Mouse (Mus musculus): ENCODE data around the gene Lpar1.
"Not testable (repeated sequence)": the region's sequence is repeated elsewhere in the genome, so short reads cannot be mapped to it uniquely, and the experiment has no call there.

Gene Lpar1

DNA sequence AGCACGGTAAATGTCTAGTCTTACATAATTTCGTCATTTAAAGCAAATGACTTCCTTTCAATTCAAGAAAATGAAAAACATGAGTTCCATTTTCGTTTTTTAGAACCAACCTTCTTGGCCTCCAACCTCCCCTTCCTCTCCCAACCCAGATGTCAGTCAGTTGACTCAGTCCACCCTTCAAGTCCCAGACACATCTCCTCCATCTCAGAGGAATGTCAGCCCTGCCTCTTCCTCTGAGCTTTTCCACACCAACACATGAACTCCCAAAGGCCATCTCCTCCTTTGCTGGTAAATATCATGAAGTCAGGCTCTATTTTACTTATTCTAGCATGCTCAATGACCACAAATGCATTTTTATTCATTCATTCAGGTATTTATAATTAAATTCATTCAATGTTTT lies 10.5 kb downstream of the Lpar1 start:
- DNase-seq, result no peak

DNA sequence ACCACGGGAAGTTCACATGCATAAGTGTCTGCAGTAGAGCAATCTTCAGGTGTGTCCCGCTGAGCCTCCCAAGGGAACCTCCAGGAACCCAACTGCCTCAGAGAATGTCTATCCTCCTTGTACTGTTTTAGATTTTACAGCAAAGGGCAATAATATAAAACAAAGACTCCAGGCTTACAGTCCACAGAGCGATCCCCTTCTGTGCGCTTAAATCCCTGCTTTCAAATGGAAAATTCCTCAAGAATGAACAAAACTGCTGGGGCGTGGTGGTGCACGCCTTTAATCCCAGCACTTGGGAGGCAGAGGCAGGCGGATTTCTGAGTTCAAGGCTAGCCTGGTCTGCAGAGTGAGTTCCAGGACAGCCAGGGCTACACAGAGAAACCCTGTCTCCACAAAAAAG lies 11.0 kb downstream of the Lpar1 start:
- not testable (repeated sequence) for DNase-seq

DNA sequence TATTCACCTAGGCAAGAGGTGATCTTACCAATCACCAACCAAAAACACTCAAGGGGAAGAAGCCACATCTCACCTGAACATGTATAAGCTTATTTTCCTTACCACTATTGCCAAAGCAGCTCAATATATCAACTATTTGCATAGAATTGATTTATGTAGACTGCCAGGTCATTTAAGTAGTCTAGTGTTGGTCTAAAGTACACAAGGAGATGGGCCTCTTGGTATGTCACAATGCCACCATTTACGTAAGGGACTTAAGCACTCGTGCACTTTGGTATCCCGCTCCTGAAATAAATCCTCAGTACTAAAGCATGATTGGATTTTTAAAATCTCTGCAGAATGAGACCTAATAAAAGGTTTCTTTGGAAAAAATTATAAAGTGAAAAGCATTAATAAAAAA lies 12.9 kb downstream of the Lpar1 start:
- DNase-seq, result no peak

DNA sequence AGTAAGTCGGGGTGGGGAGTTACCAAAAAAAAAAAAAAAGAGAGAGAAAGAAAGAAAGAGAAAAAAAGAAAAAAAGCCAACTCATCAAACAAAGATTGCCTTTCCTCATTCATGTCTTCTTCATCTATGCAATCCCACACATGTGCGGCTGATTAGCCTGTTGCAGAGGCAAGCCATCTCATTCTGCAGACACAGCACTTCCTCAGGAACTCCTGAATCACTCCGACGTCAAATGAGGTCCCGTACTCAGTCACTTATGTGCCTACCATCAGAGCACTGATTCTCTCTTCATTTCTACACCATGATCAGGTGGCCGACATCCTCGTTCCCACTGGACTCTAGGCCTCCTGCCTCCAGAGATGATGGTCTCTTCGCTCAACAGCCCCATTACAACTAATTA lies 13.3 kb downstream of the Lpar1 start:
- no peak for DNase-seq

DNA sequence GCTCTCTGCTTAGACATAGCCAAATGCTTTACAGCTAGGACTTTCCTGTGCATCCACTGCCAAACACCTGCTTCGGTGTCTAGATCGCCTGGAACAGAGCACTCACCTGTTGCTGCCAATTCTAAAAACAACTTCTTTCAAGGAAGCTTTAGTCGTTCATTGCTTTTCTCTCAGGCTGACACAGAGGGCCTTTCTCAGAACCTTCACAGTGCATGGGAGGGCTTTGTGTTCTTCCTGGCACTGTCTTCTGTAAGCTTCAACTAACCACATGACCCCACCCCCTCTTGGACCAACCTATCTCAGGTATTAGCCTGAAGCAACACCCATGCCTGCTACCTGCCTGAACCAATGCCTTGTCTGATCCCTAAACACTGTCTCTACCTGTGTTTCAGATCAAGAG lies 15.0 kb downstream of the Lpar1 start:
- no peak for DNase-seq

DNA sequence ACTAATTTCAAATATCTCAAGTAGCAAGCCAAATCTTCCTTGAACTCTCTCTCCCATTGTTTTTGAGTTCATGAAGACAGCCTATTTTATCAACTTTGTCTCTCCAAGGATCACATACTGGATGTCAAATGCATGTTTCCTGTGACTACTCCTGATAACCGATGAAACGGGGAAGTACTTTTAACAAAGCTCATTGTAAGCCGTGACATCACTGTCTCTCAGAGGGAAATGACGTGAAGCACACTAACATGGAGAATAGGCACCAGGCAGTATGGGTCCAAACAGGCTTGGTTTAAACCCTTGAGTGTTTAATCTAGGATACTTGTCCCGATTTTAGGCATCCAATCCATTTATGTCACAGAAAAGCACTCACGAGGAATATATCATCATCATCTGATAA lies 17.9 kb downstream of the Lpar1 start:
- DNase-seq, result no peak

DNA sequence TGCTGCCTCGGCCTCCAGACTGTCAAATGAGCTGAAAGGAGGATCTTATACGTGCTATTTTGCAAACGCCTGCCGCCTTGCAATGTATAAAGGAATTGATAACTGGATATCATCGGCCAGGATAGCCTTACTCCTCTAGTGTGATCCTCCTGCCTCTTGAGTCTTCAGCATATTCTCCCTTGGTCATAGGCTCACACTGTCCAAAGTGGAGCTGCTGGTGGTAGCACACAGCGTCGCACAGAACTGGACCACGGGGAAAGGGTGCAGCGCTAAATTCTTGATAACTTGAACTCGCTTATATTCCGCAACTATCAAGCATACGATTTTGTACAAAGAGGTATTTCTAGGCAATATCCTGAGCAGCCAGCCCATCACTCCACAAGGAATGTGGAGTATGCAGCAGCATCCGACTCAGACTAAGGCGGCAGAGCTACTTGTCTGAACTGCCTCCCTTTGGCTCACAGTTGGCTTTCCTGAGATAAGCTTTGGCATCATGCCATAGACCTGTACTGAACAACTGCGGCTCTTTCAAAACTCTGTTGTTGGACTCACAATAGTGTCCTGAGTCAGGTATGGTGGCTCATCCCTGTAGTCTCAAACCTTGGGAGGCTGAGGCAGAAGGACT lies 18.9 kb downstream of the Lpar1 start:
- DNase-seq, result no peak

DNA sequence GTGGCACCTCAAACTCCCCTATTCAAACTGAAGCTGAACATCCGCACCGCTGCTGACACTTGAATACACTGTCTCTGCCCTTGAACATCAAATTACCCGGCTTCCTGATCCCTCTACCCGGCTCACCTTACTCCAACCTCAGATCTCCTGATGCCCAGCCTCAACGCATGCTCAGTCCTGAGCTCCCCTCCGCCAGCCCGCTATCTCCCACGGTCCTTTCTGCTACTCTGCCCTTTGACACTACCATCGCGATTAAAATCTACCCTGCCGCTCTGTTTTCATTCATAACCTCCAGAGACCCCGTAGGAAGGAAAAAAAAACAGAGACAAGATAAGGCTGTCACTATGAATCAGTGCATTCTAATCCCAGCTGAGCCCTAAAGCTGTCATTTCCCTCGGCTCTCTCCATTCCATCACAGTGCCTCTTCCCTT lies 19.5 kb downstream of the Lpar1 start:
- no peak for DNase-seq

DNA sequence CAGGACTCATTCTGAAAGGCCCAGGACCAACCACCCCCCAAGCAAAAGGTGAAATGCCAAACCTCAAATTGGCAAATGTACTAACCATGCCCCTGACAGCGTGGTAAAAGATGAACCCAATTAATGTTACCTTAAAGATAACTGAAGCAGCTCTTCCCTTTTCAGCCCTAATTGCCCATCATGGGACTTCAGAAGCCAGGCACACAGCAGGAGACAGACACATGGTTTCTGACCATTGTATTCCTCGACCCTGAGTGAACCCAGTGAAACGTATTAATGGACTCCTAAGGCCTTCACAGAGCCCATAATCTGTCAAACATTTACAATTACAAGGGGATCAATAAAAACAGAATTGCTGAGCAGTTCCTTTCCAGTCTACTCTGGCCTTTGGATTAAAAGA lies 20.2 kb downstream of the Lpar1 start:
- no peak for DNase-seq

DNA sequence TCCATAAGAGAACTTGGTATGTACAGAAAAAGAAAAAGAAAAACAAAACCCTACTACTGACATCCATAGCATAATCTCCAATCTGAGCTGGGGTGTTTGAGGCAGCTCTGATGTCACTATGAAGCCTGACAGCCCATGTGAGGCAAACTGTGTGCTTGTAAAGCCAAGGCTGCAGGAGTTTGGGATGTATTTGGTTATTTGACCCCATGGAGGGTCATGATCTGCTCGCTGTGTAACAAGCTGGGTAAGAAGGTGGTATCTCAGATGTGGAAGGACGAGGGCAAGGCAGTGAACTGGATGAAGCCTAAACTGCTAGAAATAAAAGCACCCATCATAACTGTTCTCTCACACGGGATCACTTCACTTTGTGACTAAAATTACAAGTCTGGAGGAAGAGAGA lies 21.4 kb downstream of the Lpar1 start:
- no peak for DNase-seq

DNA sequence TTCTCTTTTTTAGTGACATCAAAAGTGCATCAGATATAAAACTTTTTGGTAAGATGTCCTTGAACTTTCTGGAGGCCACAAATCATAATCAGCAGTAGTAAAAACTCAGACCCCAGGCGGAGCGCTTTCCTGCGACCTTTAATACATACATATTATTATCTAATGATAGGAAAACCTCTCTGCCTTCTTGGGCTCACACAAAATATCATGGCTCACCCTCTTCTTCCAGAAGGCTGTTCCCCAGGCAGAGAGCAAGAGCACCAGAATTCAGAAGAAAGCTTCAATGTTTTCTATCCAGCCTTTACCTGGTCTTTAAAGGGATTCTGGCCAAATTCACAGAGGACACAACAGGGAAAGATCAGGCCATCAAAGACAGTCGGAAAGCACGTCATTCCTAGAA lies 23.0 kb downstream of the Lpar1 start:
- no peak for DNase-seq

DNA sequence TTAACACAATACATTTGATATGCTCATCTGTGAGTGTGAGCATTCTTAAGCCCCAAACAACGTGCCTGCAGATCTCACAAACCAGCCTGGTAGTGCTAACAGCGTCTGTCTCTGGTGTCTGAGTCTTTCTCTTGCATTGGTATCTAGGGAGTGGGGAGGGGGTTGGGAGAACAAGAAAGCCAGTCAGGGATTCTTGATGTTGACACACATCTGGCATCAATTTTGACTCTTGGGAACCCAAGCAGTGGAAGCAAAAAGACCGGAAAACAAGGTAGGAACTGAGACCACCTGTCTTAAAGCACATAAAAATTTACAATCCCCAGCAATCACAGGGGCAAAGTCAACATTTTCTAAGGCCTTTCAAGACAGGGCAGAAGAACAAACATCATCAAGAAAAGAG lies 23.4 kb downstream of the Lpar1 start:
- no peak for DNase-seq

DNA sequence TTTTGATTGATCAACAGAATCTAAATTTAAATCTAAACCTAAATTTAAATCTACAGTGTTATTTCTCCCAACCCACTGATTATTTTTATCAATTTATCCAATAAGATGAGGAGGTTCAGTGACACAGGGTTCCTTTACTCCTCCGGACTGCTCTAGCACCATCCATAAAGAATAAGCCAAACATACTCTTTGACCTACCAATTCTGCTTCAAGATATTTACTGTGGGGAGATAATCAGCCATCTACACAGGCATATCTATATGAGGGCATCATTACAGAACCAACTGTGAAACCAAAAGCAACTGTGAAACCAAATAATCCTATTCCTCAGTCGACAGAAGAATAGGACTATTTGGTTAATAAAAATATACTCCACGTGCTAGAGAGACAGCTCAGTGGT lies 25.8 kb downstream of the Lpar1 start:
- no peak for DNase-seq

DNA sequence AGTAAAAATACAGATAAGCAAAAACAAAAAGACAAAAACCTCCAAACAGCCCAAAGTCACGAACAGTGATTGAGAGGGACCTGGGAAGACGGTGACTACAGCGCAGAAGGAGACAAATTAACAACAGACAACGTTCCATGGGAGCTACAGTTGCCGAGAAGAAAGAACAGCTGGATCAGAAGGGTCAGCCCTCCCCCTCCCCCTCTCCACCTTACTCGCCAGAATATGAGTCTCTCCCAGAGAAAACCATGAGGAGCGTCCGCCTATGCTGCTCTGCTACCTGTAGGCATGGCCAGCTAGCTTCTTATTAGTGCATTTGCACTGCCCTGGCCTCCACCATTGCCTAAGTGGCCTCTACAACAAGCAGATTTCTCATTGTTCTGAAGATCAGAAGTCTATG lies 32.6 kb downstream of the Lpar1 start:
- no peak for DNase-seq

DNA sequence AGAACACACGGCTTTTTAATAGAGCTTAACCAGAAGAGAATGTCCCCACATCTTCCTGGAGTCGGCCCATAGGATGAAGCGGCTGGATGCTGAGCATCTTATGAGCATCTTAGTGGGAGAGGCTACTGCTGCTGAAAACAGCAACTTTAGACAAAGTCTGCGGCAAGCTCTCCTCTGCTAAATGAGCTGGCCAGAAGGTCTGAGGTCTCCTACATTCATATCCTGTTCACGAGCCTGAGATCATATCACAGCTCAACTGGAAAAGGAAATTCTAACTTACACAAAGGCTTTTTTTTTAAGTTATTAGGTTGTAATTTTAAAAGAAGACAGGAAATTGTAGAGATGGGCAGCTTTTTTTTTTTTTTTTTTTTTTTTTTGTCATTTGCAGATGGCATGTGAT lies 33.2 kb downstream of the Lpar1 start:
- DNase-seq, result no peak

DNA sequence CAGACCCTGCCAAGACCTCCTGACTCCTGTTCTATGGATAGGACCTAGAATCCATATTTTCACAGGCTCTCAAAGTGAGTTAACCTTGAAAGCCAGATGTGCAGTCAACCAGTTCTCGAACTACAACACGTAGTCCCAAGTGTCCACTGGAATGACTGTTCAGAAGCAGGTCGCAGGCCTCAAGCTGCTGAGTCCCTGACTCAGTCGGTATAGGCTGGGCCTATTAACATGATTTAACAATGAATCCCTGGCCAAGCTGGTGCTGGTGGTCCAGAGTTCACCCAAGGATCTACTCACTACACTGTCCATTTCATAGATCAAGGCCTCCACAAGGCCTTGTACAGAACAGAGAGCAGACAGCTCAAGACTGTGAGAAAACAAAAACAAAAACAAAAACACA lies 33.8 kb downstream of the Lpar1 start:
- DNase-seq, result no peak

DNA sequence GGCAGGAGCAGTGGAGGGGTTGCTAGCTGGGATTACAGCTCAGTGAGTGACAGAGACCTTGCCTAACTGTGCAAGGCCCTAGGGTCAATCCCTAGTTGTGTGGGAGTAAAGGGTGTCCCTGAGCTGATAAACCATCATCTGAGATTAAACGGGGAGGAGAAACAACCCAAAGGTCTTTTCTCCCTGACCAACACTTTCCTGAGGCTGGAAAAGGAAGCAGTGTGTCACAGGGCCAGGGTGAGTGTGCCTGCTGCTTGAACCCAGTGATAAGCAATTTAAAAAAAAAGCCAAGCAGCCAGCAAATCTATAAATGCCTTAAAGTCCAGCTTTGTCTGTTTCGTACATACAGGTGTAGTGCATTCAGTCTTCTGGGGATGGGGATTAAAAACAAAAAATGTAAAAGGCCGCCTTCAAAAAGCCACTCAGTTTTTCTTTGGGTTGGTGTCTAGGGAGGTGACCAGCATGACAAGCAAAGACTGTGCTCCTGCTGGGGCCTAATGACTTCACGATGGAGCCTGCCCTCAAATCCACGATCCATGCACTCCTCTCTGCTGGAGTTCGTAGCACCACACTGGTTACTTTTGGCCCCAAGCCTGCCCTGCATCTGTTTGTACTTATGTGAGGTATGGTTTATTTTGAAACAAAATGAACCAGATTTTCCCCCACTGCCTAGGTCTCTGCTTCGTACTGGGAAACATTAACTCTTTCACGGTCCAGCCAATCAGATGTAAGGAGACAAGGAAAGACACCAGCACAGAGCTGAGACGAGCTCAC lies 35.3 kb downstream of the Lpar1 start:
- DNase-seq, result no peak

DNA sequence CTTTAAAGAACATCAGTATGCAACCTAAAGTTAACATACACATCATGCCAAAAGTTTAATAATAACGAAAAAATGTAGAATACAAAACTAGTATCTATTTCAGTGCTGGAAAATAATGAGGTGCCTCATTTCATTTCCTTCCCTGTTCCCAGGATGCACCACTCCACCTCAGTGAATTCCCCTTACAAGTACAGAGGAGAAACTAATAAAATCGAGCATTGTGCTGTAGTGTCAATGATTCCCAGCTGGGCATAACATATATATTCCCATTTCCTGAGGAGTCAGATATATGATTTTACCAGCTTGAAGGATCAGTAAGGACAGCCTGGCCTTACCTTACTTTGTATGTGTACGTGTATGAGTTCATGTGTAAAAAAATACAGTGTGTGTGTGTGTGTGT lies 36.9 kb downstream of the Lpar1 start:
- no peak for DNase-seq

DNA sequence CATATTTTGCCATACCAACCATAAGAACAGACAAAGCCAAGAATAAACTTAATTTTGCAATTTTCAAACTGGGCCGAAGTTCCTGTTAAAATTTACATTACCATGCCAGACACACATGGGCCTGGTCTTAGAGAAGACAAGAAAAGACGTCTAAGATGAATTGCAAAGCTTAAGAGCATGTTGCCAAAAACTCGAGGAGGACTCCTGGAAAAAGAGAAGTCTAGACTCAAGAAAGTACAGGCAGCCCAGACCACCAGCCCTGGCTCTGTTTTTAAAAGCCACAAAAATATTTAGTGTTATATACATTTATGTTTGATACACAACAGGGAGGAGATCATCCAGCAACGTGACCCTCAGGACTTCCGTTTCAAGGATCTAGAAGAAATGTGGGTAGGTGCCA lies 37.5 kb downstream of the Lpar1 start:
- DNase-seq, result no peak

DNA sequence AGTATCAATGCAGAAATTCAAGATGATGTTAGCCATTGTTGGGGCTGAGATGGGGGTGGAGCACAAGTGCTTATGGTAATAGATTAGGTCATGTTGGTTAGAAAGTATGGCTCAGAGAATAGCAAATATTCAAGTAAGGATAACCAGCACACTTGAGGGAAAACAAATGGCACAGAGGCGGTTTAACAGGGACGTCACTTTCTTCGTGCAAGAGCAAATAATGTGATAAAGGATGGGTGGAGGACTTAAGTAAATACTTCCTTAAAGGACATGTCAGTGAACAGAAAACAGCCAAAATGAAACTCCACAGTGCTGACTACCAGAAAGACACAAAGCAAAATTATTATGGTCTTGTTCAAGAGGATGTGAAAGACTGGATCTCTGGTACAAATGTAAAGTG lies 42.1 kb downstream of the Lpar1 start:
- no peak for DNase-seq

DNA sequence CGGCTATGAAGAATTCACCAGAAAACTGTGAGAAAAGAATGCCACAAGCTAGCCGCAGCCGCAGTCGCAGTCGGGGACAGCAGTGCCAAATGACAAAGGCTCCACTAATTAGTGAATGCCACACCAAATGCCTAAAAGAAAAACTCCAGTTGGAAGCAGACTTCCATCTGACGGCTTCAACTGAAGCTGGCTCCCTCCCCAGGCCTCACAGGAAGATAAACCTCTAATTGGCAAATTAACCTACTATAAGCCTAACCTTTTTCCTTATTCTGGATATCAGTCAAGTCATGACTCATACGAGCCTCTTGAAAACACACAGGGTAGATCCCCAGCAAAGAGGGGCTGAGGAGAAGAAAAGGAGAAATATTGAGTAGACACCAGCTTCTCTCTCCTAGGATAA lies 44.9 kb downstream of the Lpar1 start:
- DNase-seq, result no peak

DNA sequence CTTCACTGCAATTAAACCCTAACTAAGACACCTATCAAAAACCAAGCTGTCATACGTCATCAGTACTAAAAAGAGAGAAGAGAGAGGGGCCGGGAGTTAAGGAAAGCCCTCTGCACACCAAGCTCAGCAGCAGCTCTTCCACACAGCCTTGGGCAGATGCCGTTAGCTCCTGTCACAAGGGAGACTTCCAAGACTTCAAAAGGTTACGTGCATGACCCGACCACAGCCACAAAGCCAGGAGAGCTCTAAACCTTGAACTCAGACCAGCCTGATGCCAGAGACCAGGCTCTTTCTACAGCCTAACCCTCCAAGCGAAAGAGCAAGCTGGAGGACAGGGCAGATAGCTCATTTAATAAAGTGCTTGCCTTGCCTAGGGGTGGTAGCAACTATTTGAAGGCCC lies 46.2 kb downstream of the Lpar1 start:
- DNase-seq, result no peak

DNA sequence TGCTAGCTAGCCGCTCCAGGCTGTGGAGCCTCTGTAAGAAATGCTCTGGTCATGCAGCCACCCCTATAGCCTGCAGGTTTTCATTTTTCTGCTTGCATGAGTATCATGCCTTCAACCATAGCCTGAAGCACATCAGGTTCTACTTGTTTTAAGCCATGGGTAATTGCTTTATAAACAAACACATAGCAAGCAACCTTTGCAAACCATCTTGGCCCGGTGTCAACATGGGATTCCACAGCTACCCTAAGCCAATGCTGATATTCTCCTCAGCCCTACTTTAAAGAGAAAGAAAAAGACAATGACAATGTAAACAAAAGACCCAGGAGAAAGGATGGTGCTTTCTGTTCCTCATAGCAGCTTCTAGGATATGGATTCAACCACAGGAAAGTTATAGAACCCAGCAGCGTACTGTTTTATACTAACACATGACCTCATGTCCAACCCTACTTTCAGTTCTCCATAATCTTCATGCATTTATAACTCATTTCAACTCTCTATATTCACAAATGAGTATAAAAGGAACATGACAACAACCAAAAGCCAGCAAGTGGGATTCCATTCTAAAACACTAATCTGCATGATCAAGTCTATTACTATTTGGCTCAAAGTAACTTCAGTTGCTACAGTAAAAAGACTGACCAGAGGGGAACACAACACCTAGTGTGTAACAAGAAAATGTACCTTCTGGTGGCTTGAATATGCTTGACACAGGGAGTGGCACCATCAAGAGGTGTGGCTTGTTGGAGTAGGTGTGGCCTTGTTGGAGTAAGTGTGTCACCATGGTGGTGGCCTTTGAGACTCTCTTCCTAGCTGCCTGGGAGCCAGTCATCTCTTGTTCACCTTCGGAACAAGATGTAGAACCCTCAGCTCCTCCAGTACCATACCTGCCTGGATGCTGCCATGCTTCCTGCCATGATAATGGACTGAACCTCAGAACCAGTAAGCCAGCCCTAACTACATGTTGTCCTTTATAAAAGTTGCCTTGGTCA lies 46.9 kb downstream of the Lpar1 start:
- DNase-seq, result no peak

DNA sequence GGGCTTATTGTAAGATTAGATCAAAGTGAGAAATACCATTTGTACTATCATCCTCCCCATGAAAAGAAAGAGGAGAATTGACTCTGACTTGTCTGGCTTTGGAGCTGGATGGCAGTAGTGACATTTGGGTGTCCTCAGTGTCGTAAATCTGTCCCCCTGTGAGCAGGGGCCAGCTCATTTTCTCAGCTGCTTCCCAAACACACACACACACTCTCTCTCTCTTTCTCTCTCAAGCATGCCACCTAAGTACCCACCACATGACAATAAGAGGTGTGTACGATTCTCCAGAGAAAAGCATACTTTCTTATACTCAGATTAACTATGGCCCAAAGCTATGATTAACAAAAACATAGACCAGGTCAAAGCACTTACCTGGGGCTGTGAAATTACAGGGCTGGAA lies 49.4 kb downstream of the Lpar1 start:
- no peak for DNase-seq
